Mouse (Mus musculus): ENCODE data around the gene Pik3c2g. TPM values are rescaled to one million over a fixed set of nuclear protein-coding genes. Genes with fewer than 3 reads are reported as not detected.

Pik3c2g gene
- total and polyA plus RNA-seq, 3 experiments, result not detected

GRCm38 (mm10) chr6:139662462-139662861 is 75.4 kb downstream of the Pik3c2g start:
- Histone ChIP-seq H3K4me3 (no peak overlapping the region), H3K4me1 (ENCODE audit: control insufficient read depth, insufficient read depth, low read length) (no peaks in the 10 kb centered on the region), H3K27me3 (ENCODE audit: control insufficient read depth, insufficient read depth, low read length) (no peaks in the 10 kb centered on the region), H3K36me3 (ENCODE audit: control insufficient read depth, insufficient read depth, low read length) (no peaks in the 10 kb centered on the region), H3K79me2 (replicated peaks; ENCODE audit: control insufficient read depth, insufficient read depth, low read length) (no peaks in the 10 kb centered on the region), H3K27ac (no peak overlapping the region), H3K9ac (ENCODE audit: low read depth, low read length) (no peak overlapping the region)
- no peak for DNase-seq
- 47% methylated on average over 1 of the region's 1 CpGs for WGBS
- intact Hi-C loops (cut with DNase I), result no loop called here
- peak; percentile 46 for TF ChIP-seq CTCF (IDR thresholded peaks at IDR 0.05)
- no peak for TF ChIP-seq EP300 (IDR thresholded peaks at IDR 0.05; ENCODE audit: insufficient read depth, low read depth, low read length)
- no peak for TF ChIP-seq POLR2A (IDR thresholded peaks at IDR 0.05; ENCODE audit: insufficient read depth, low read depth, low read length)

- H3K27ac ChIP-seq, result no peak overlapping the region
- no peak for DNase-seq
- no peaks in the 10 kb centered on the region for H3K79me2 ChIP-seq (replicated peaks; ENCODE audit: control insufficient read depth, insufficient read depth, low read length)
- no peaks in the 10 kb centered on the region for H3K27me3 ChIP-seq (ENCODE audit: control insufficient read depth, insufficient read depth, low read length)
- H3K36me3 ChIP-seq (ENCODE audit: control insufficient read depth, insufficient read depth, low read length), result no peaks in the 10 kb centered on the region
- H3K9ac ChIP-seq (ENCODE audit: low read depth, low read length), result no peak overlapping the region
- intact Hi-C loops (cut with DNase I), result no loop called here
- 74% methylated on average over 3 of the region's 3 CpGs for WGBS
- TF ChIP-seq POLR2A (IDR thresholded peaks at IDR 0.05; ENCODE audit: insufficient read depth, low read depth, low read length) (no peak), EP300 (IDR thresholded peaks at IDR 0.05; ENCODE audit: insufficient read depth, low read depth, low read length) (no peak)
- no peak overlapping the region for H3K4me3 ChIP-seq
- H3K4me1 ChIP-seq (ENCODE audit: control insufficient read depth, insufficient read depth, low read length), result no peaks in the 10 kb centered on the region
These were observed 131.5 kb downstream of the Pik3c2g start for GRCm38 (mm10) chr6:139718416-139718984.

GRCm38 (mm10) chr6:139719639-139720221 is 132.7 kb downstream of the Pik3c2g start:
- H3K4me1 ChIP-seq (ENCODE audit: control insufficient read depth, insufficient read depth, low read length), result no peaks in the 10 kb centered on the region
- 86% methylated on average over 13 of the region's 13 CpGs for WGBS
- DNase-seq, result no peak
- intact Hi-C loops (cut with DNase I), result no loop called here
- no peak overlapping the region for H3K4me3 ChIP-seq
- no peak overlapping the region for H3K9ac ChIP-seq (ENCODE audit: low read depth, low read length)
- H3K27ac ChIP-seq, result no peak overlapping the region
- H3K79me2 ChIP-seq (replicated peaks; ENCODE audit: control insufficient read depth, insufficient read depth, low read length), result no peaks in the 10 kb centered on the region
- H3K27me3 ChIP-seq (ENCODE audit: control insufficient read depth, insufficient read depth, low read length), result no peaks in the 10 kb centered on the region
- H3K36me3 ChIP-seq (ENCODE audit: control insufficient read depth, insufficient read depth, low read length), result no peaks in the 10 kb centered on the region
- TF ChIP-seq CTCF (IDR thresholded peaks at IDR 0.05) (no peak), POLR2A (IDR thresholded peaks at IDR 0.05; ENCODE audit: insufficient read depth, low read depth, low read length) (no peak), EP300 (IDR thresholded peaks at IDR 0.05; ENCODE audit: insufficient read depth, low read depth, low read length) (no peak)

- Histone ChIP-seq H3K79me2 (replicated peaks; ENCODE audit: control insufficient read depth, insufficient read depth, low read length) (no peaks in the 10 kb centered on the region), H3K27me3 (ENCODE audit: control insufficient read depth, insufficient read depth, low read length) (no peaks in the 10 kb centered on the region), H3K36me3 (ENCODE audit: control insufficient read depth, insufficient read depth, low read length) (no peaks in the 10 kb centered on the region), H3K4me3 (no peak overlapping the region), H3K4me1 (ENCODE audit: control insufficient read depth, insufficient read depth, low read length) (no peaks in the 10 kb centered on the region), H3K9ac (ENCODE audit: low read depth, low read length) (no peak overlapping the region), H3K27ac (no peak overlapping the region)
- DNase-seq, result no peak
- intact Hi-C loops (cut with DNase I), result no loop called here
- 73% methylated on average over 9 of the region's 9 CpGs for WGBS
- TF ChIP-seq POLR2A (IDR thresholded peaks at IDR 0.05; ENCODE audit: insufficient read depth, low read depth, low read length) (no peak), CTCF (IDR thresholded peaks at IDR 0.05) (no peak), EP300 (IDR thresholded peaks at IDR 0.05; ENCODE audit: insufficient read depth, low read depth, low read length) (no peak)
These were observed 148.9 kb downstream of the Pik3c2g start for GRCm38 (mm10) chr6:139735708-139736626.

- H3K4me3 ChIP-seq, result no peak overlapping the region
- TF ChIP-seq CTCF (IDR thresholded peaks at IDR 0.05), result no peak
- no peak for TF ChIP-seq POLR2A (IDR thresholded peaks at IDR 0.05; ENCODE audit: insufficient read depth, low read depth, low read length)
- no peak for TF ChIP-seq EP300 (IDR thresholded peaks at IDR 0.05; ENCODE audit: insufficient read depth, low read depth, low read length)
- H3K36me3 ChIP-seq (ENCODE audit: control insufficient read depth, insufficient read depth, low read length), result no peaks in the 10 kb centered on the region
- WGBS, result 44% methylated on average over 5 of the region's 5 CpGs
- DNase-seq, result no peak
- H3K79me2 ChIP-seq (replicated peaks; ENCODE audit: control insufficient read depth, insufficient read depth, low read length), result no peaks in the 10 kb centered on the region
- H3K4me1 ChIP-seq (ENCODE audit: control insufficient read depth, insufficient read depth, low read length), result no peaks in the 10 kb centered on the region
- intact Hi-C loops (cut with DNase I), result no loop called here
- H3K9ac ChIP-seq (ENCODE audit: low read depth, low read length), result no peak overlapping the region
- H3K27ac ChIP-seq, result no peak overlapping the region
- H3K27me3 ChIP-seq (ENCODE audit: control insufficient read depth, insufficient read depth, low read length), result no peaks in the 10 kb centered on the region
These were observed 151.3 kb downstream of the Pik3c2g start for GRCm38 (mm10) chr6:139738350-139738749.
